Mouse (Mus musculus) neural tube, embryonic 14.5 days (tissue): ENCODE data around the gene Tgfb2. TPM values are rescaled to one million over a fixed set of nuclear protein-coding genes. Genes with fewer than 3 reads are reported as not detected.

Experiments used
- ATAC-seq: fragments of 200-750 bp; cut with Nextera tagmentation; 2 replicates; pipeline ENCODE4 v1.8.0; 2017; ENCODE audit warnings: low read depth, mild to moderate bottlenecking, moderate TSS enrichment, moderate library complexity
- H3K27ac ChIP-seq: fragments of 300-500 bp; sonication (generic); 2 replicates; pipeline ENCODE4 v1.5.1; 2014; ENCODE audit warnings: low read depth, mild to moderate bottlenecking, control low read depth, low read length, moderate library complexity, mixed read lengths
- H3K27me3 ChIP-seq: fragments of 300-500 bp; sonication (generic); 2 replicates; pipeline ENCODE4 v1.6.1; 2014; ENCODE audit warnings: low read length; ENCODE audit not compliant: control insufficient read depth, insufficient read depth
- H3K36me3 ChIP-seq: fragments of 300-500 bp; sonication (generic); 2 replicates; pipeline ENCODE4 v1.6.1; 2014; ENCODE audit warnings: low read length, mixed read lengths; ENCODE audit not compliant: control insufficient read depth, insufficient read depth
- H3K4me1 ChIP-seq: fragments of 300-500 bp; sonication (generic); 2 replicates; pipeline ENCODE4 v1.6.1; 2014; ENCODE audit warnings: low read length; ENCODE audit not compliant: control insufficient read depth, insufficient read depth
- H3K4me2 ChIP-seq: fragments of 300-500 bp; sonication (generic); 2 replicates; pipeline ENCODE4 v1.6.1; 2014; ENCODE audit warnings: mild to moderate bottlenecking, low read depth, low read length, control low read depth
- H3K4me3 ChIP-seq: fragments of 300-500 bp; sonication (generic); 2 replicates; pipeline ENCODE4 v1.5.1; 2014; ENCODE audit warnings: low read depth, low read length, control low read depth, mixed read lengths
- H3K9ac ChIP-seq: fragments of 300-500 bp; sonication (generic); replicated peaks from 2 replicates; pipeline ENCODE4 v1.6.1; 2014; ENCODE audit warnings: low read depth, mild to moderate bottlenecking, control low read depth, low read length, mixed read lengths
- H3K9me3 ChIP-seq: fragments of 300-500 bp; sonication (generic); 2 replicates; pipeline ENCODE4 v1.6.1; 2016; ENCODE audit warnings: low read length; ENCODE audit not compliant: control insufficient read depth
- WGBS: fragments of 180-500 bp; shearing (Covaris S2); extraction: QIAGEN DNeasy Blood & Tissue Kit; methylation state at CpG from one replicate; pipeline ENCODE4 v1.1.7; 2014; 5-methylcytosine and 5-hydroxymethylcytosine counted together
- polyA plus RNA-seq: library from polyadenylated mRNA; unstranded; fragments of >200 nt; fragmentation: Nextera tagmentation; extraction: Ambion mirVana; gene quantifications from 2 replicates; pipeline ENCODE4 v1.2.1, GENCODE M21; 2014

Tgfb2 gene
- polyA plus RNA-seq, 1 experiment from 2014 or later: 35.9 TPM

DNA sequence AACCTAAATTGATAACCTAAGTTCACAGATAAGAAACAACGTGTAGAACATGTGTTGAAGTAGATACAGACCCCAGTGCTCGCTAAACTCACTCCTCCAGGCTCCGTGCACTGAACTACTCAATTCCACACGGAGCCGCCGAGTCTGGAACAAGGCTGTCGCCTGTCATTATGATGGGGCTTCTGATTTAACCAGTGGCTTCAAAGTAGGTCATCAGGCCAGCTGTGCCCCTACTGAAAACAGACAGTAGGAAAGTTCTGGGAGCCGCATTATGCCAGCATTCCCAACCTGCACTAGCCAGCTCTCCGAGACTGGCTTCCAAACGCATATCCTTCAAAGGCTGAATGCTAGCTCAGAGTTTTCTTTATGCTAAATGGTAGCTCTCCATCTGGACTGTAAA, 42.8 kb downstream of the Tgfb2 start:
- no peak for ATAC-seq
- 91% methylated on average over 10 of the region's 10 CpGs for WGBS

GRCm38 (mm10) chr1:186661206-186661921, 44.4 kb downstream of the Tgfb2 start:
- Histone ChIP-seq H3K27me3 (no peaks in the 10 kb centered on the region), H3K4me1 (no peaks in the 10 kb centered on the region), H3K27ac (0 out of 2 replicates have a peak overlapping the region, but pooled peaks have one; percentile 22), H3K36me3 (no peaks in the 10 kb centered on the region), H3K4me2 (no peak overlapping the region), H3K4me3 (no peak overlapping the region), H3K9ac (no peak overlapping the region), H3K9me3 (no peaks in the 10 kb centered on the region)
- no peak for ATAC-seq
- 73% methylated on average over 15 of the region's 15 CpGs for WGBS

More for the DNA sequence above, 42.8 kb downstream of the Tgfb2 start:
- no peaks in the 10 kb centered on the region for H3K27me3 ChIP-seq
- no peaks in the 10 kb centered on the region for H3K4me1 ChIP-seq
- no peaks in the 10 kb centered on the region for H3K36me3 ChIP-seq
- no peaks in the 10 kb centered on the region for H3K9me3 ChIP-seq
- H3K4me3 ChIP-seq: no peak overlapping the region
- H3K9ac ChIP-seq: no peak overlapping the region
- no peak overlapping the region for H3K4me2 ChIP-seq
- no peak overlapping the region for H3K27ac ChIP-seq

DNA sequence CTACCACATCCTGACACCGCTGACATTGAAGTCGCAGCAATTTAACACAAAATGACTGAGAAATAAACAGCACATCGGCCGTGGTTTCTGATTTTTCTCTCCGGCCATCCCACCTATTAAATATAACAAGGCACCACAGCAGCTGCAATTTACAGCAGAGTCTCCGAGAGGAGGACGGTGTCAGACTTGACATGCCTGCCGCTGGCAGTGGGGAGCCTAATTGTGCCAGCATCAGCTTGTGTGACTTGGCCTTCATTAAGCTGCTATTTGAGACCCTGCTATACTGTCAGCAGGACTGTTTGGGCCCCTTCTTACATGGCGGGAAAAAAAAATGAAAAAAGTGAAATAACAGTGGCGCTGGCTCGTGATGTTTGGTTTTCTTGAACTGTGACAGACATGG, 47.0 kb downstream of the Tgfb2 start:
- Histone ChIP-seq H3K36me3 (no peaks in the 10 kb centered on the region), H3K9me3 (no peaks in the 10 kb centered on the region), H3K4me1 (no peaks in the 10 kb centered on the region), H3K9ac (no peak overlapping the region), H3K27me3 (no peaks in the 10 kb centered on the region), H3K4me3 (no peak overlapping the region), H3K4me2 (no peak overlapping the region), H3K27ac (no peak overlapping the region)
- 71% methylated on average over 11 of the region's 11 CpGs for WGBS
- no peak for ATAC-seq

GRCm38 (mm10) chr1:186657559-186658219, 48.1 kb downstream of the Tgfb2 start:
- ATAC-seq: no peak
- H3K4me2 ChIP-seq: no peak overlapping the region
- no peaks in the 10 kb centered on the region for H3K4me1 ChIP-seq
- H3K9ac ChIP-seq: no peak overlapping the region
- 92% methylated on average over 16 of the region's 16 CpGs for WGBS
- no peak overlapping the region for H3K4me3 ChIP-seq
- H3K36me3 ChIP-seq: no peaks in the 10 kb centered on the region
- no peaks in the 10 kb centered on the region for H3K27me3 ChIP-seq
- H3K9me3 ChIP-seq: no peaks in the 10 kb centered on the region
- no peak overlapping the region for H3K27ac ChIP-seq

- ATAC-seq: no peak
- no peaks in the 10 kb centered on the region for H3K4me1 ChIP-seq
Observed at GRCm38 (mm10) chr1:186656732-186657329, 49.0 kb downstream of the Tgfb2 start.

DNA sequence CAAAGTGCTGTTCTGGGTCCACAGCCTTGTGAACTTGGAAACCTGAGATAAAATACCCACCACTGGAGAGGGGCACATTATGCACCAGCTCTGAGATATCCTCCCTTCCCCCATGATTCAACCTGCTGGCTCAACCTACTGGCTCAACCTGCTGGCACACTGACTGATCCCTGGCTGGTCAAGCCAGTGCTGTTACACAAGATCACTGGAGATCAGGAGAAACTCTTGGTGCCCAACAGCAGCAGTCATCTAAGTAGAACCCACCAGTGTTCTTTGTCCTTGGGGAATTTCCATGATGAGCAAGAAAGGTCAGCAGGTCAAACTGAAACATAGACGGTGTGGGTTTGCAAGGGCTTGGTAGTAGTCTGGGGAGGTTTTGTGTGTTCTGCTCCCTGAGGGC, 49.6 kb downstream of the Tgfb2 start:
- WGBS: 72% methylated on average over 1 of the region's 1 CpGs
- Histone ChIP-seq H3K4me3 (no peak overlapping the region), H3K9ac (no peak overlapping the region), H3K27me3 (no peaks in the 10 kb centered on the region), H3K27ac (no peak overlapping the region), H3K4me2 (no peak overlapping the region), H3K36me3 (no peaks in the 10 kb centered on the region), H3K9me3 (no peaks in the 10 kb centered on the region), H3K4me1 (no peaks in the 10 kb centered on the region)
- ATAC-seq: no peak

More at GRCm38 (mm10) chr1:186656732-186657329, 49.0 kb downstream of the Tgfb2 start:
- no peaks in the 10 kb centered on the region for H3K9me3 ChIP-seq
- H3K36me3 ChIP-seq: no peaks in the 10 kb centered on the region
- no peak overlapping the region for H3K4me2 ChIP-seq
- 95% methylated on average over 5 of the region's 5 CpGs for WGBS
- no peak overlapping the region for H3K4me3 ChIP-seq
- H3K9ac ChIP-seq: no peak overlapping the region
- H3K27me3 ChIP-seq: no peaks in the 10 kb centered on the region
- no peak overlapping the region for H3K27ac ChIP-seq

DNA sequence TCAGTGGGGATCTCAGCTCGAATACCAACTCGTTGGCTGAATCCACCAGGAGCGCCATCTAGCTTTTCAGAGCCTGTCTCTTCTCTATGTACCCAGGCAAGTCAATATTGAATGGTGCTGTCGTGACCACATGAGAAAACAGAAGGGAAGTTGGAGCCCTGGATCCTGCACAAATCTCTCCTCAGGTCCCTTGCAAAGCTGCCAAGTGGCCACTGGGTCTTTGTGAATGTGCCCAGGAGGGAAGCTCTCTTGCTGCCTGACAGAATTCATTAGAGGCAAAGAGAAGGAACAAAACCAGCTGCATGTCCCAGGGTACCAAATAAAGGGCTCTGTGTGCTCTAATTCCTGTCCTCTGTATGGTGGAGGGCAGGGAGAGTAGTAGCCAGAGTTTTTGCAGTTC, 50.7 kb downstream of the Tgfb2 start:
- no peaks in the 10 kb centered on the region for H3K36me3 ChIP-seq
- H3K27ac ChIP-seq: no peak overlapping the region

GRCm38 (mm10) chr1:186652208-186652607, 53.6 kb downstream of the Tgfb2 start:
- no peaks in the 10 kb centered on the region for H3K36me3 ChIP-seq
- no peaks in the 10 kb centered on the region for H3K4me1 ChIP-seq
- no peak overlapping the region for H3K4me3 ChIP-seq
- H3K27me3 ChIP-seq: no peaks in the 10 kb centered on the region
- H3K4me2 ChIP-seq: no peak overlapping the region
- no peak overlapping the region for H3K27ac ChIP-seq
- H3K9ac ChIP-seq: no peak overlapping the region
- no peaks in the 10 kb centered on the region; the same call in 1 of the 2 replicates for H3K9me3 ChIP-seq
- ATAC-seq: no peak
- WGBS: 78% methylated on average over 8 of the region's 8 CpGs

More for the DNA sequence above, 50.7 kb downstream of the Tgfb2 start:
- Histone ChIP-seq H3K4me2 (no peak overlapping the region), H3K9me3 (no peaks in the 10 kb centered on the region), H3K4me3 (no peak overlapping the region), H3K4me1 (no peaks in the 10 kb centered on the region), H3K27me3 (no peaks in the 10 kb centered on the region), H3K9ac (no peak overlapping the region)
- WGBS: 56% methylated on average over 4 of the region's 4 CpGs
- peak; percentile 54 for ATAC-seq

DNA sequence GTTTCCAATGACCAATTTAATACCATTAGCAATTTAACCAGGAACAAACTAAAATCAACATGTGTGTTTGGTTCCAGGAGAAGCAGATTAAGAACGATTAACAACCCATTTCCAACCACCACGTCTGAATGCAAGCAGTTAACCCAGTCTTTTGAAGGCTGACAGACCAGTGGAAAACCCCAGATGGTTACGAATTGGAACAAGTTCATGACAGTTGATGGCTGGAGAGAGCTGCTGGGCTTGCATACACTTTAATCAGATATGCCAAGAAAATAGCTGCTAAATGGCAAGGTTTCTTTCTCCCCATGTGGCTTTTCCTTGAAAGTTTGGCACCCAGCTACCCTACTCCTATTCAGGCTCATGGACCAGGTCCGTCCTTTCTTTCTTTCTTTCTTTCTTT, 55.8 kb downstream of the Tgfb2 start:
- 80% methylated on average over 4 of the region's 4 CpGs for WGBS
- H3K4me1 ChIP-seq: no peaks in the 10 kb centered on the region
- no peaks in the 10 kb centered on the region; the same call in 1 of the 2 replicates for H3K9me3 ChIP-seq
- no peak overlapping the region for H3K27ac ChIP-seq
- no peak overlapping the region for H3K4me2 ChIP-seq
- H3K4me3 ChIP-seq: no peak overlapping the region
- no peaks in the 10 kb centered on the region for H3K36me3 ChIP-seq
- no peak for ATAC-seq
- H3K9ac ChIP-seq: no peak overlapping the region
- no peaks in the 10 kb centered on the region for H3K27me3 ChIP-seq
